Mouse (Mus musculus) myocyte (in vitro differentiated cells): ENCODE measurements around the gene Atf6. TPM values are rescaled to one million over a fixed set of nuclear protein-coding genes. Genes with fewer than 3 reads are reported as not detected.
A peak's percentile ranks its signal among the peaks of the same experiment; 100 is the strongest.

Experiments
- H3K27me3 ChIP-seq: one replicate; pipeline ENCODE4 v1.6.1; 2011; ENCODE audit not compliant: control insufficient read depth, insufficient read depth, insufficient read length
- H3K36me3 ChIP-seq: one replicate; pipeline ENCODE4 v1.6.1; 2011; ENCODE audit not compliant: control insufficient read depth, insufficient read depth
- H3K4me2 ChIP-seq: one replicate; pipeline ENCODE4 v1.6.1; 2011; ENCODE audit warnings: low read depth, control low read depth
- H3K4me3 ChIP-seq: one replicate; pipeline ENCODE4 v1.5.1; 2011; ENCODE audit warnings: mild to moderate bottlenecking, control low read depth, moderate library complexity
- H3K79me2 ChIP-seq: one replicate; pipeline ENCODE4 v1.6.1; 2011; ENCODE audit not compliant: control insufficient read depth, insufficient read depth
- H3ac ChIP-seq: one replicate; pipeline ENCODE4 v1.6.1; 2011; ENCODE audit not compliant: control insufficient read depth, insufficient read length
- CEBPB ChIP-seq: IDR thresholded peaks from 2 replicates; pipeline ENCODE4 v1.6.1; 2011; ENCODE audit warnings: mild to moderate bottlenecking, moderate library complexity; ENCODE audit not compliant: poor library complexity, insufficient read depth, severe bottlenecking
- E2F4 ChIP-seq: IDR thresholded peaks from one replicate; pipeline ENCODE4 v1.6.1; 2011; ENCODE audit warnings: mild to moderate bottlenecking, control low read depth, moderate library complexity; ENCODE audit not compliant: insufficient read depth
- MAX ChIP-seq: IDR thresholded peaks from one replicate; pipeline ENCODE4 v1.6.1; 2011; ENCODE audit warnings: low read depth, mild to moderate bottlenecking, control low read depth
- MYOD1 ChIP-seq, 3 experiments: IDR thresholded peaks; one replicate each; pipeline ENCODE4 v1.6.1; 2011; ENCODE audit warnings: control low read depth in 2 of 3, low read depth in 2 of 3, mild to moderate bottlenecking in 2 of 3, moderate library complexity in 1 of 3; ENCODE audit not compliant: insufficient read length in 2 of 3, control insufficient read depth in 1 of 3
- MYOG ChIP-seq, 3 experiments: IDR thresholded peaks; one replicate each; pipeline ENCODE4 v1.6.1; 2011; ENCODE audit warnings: control low read depth in 2 of 3, low read depth in 2 of 3, mild to moderate bottlenecking in 2 of 3; ENCODE audit not compliant: insufficient read length in 2 of 3, control insufficient read depth in 1 of 3, insufficient read depth in 1 of 3
- POLR2A ChIP-seq: IDR thresholded peaks from one replicate; pipeline ENCODE4 v1.6.1; 2011; ENCODE audit warnings: low read depth, mild to moderate bottlenecking, control low read depth, moderate library complexity; ENCODE audit not compliant: insufficient read length
- POLR2AphosphoS2 ChIP-seq: IDR thresholded peaks from one replicate; pipeline ENCODE4 v1.6.1; 2011; ENCODE audit warnings: low read depth, control low read depth; ENCODE audit not compliant: insufficient read length
- REST ChIP-seq: IDR thresholded peaks from one replicate; pipeline ENCODE4 v1.6.1; 2011; ENCODE audit warnings: mild to moderate bottlenecking, control low read depth, moderate library complexity; ENCODE audit not compliant: insufficient read depth, insufficient read length
- SRF ChIP-seq: IDR thresholded peaks from one replicate; pipeline ENCODE4 v1.6.1; 2011; ENCODE audit warnings: low read depth; ENCODE audit not compliant: control insufficient read depth, insufficient read length
- TCF12 ChIP-seq: IDR thresholded peaks from one replicate; pipeline ENCODE4 v1.6.1; 2011; ENCODE audit warnings: mild to moderate bottlenecking, control low read depth; ENCODE audit not compliant: poor library complexity, insufficient read depth, severe bottlenecking
- TCF3 ChIP-seq: IDR thresholded peaks from one replicate; pipeline ENCODE4 v1.6.1; 2011; ENCODE audit warnings: low read depth, control low read depth; ENCODE audit not compliant: insufficient read length
- USF1 ChIP-seq: IDR thresholded peaks from one replicate; pipeline ENCODE4 v1.6.1; 2011; ENCODE audit warnings: low read depth, mild to moderate bottlenecking, control low read depth, moderate library complexity
- polyA plus RNA-seq: library from polyadenylated mRNA; unstranded; fragments of >200 nt; fragmentation: generic; extraction: Trizol; gene quantifications from one replicate; pipeline ENCODE4 v1.2.1, GENCODE M21; 2012; ENCODE audit warnings: missing spikeins

Gene Atf6
- polyA plus RNA-seq, 1 experiment: 40.2 TPM

DNA sequence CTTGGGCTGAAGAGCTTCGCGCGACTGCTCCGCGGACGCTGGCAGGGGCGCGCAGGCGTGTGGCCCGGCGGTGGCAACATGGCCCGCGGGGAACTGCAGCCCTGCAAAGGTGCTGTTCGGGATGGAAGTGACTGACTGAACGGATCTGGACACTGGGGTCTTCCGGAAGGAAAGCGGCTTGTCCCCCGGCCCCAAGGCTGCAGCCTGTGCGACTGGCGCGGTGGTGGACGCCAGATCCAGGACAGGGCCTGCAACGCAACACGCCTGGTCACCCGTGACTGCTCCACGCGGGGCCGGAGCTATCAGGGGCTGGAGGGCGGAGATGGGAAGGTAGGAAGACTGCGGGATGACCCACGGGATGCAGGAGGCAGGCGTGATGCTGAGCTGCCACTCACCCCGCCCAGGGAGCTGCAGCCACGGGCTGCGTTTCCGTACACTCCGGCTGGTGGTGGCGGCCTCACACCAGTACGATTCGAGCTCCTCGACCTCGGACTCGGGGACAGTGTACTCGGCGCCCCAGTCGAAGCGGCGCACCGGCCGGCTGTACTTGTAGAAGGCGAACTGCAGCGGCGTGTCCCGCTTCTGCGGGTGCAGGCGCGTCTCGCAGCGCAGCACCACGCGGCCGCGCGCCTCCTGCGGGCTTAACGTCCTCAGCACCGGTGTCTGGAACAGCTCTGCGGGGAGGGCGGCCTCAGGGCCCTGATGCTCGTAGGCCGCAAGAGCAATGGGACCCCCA is 40.1 kb upstream of the Atf6 start:
- Histone ChIP-seq H3K4me3 (no peak overlapping the region), H3ac (no peak overlapping the region), H3K27me3 (no peaks in the 10 kb centered on the region), H3K36me3 (no peaks in the 10 kb centered on the region), H3K79me2 (no peaks in the 10 kb centered on the region), H3K4me2 (no peak overlapping the region)
- TF ChIP-seq MYOG (IDR thresholded peaks at IDR 0.05; ENCODE audit: control insufficient read depth in 1 of 3, insufficient read depth in 1 of 3, insufficient read length in 2 of 3, low read depth in 2 of 3) (no peak), REST (no peak), E2F4 (no peak), CEBPB (no peak), SRF (no peak), POLR2AphosphoS2 (no peak), TCF3 (no peak), MAX (no peak), MYOD1 (IDR thresholded peaks at IDR 0.05; ENCODE audit: control insufficient read depth in 1 of 3, insufficient read length in 2 of 3, low read depth in 2 of 3) (no peak), TCF12 (no peak), USF1 (no peak), POLR2A (no peak)

DNA sequence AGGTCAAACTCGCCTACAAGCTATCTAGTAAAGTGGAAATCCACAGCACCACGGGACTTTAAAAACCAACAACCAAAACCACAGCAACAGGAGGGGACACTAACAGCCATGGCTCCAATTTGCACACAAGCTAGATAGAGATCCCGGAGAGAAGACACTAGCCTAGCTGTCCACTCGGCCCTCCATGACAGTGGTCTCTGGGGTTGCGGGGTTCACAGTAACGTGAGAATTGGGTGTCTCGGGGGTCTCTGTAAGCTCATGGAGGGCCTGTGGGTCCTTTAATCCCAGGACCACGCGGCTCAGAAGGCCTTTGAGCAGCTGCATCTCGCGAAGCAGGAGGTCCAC is 39.5 kb upstream of the Atf6 start:
- no peaks in the 10 kb centered on the region for H3K79me2 ChIP-seq
- no peak overlapping the region for H3ac ChIP-seq
- H3K36me3 ChIP-seq: no peaks in the 10 kb centered on the region
- H3K4me2 ChIP-seq: no peak overlapping the region
- no peaks in the 10 kb centered on the region for H3K27me3 ChIP-seq
- H3K4me3 ChIP-seq: no peak overlapping the region
- TF ChIP-seq POLR2A (no peak), REST (no peak), CEBPB (no peak), MYOD1 (IDR thresholded peaks at IDR 0.05; ENCODE audit: control insufficient read depth in 1 of 3, insufficient read length in 2 of 3, low read depth in 2 of 3) (no peak), TCF3 (no peak), TCF12 (no peak), SRF (no peak), MAX (no peak), E2F4 (no peak)

DNA sequence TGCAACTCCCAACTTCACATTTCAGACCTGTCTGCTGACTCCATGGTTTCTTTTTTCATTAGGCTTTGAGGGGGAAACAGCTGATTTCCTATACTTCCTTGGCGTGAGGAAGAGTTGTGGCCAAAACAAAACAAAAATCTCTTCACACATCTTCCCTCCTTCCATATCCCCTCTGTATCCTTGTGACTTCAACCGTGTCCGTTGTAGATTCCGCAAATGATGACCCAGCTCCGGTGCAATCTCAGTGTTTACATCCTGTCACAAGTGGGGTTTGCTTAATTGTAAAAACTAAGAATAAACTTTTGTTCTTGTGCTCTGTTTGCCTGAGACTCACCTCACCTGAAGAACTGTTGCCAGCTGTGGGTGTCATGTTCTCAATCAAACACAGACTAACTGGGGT is 35.9 kb upstream of the Atf6 start:
- no peaks in the 10 kb centered on the region for H3K36me3 ChIP-seq
- no peak overlapping the region for H3K4me3 ChIP-seq
- no peak overlapping the region for H3K4me2 ChIP-seq
- TF ChIP-seq MAX: no peak
- no peak for TF ChIP-seq E2F4
- TF ChIP-seq USF1: no peak
- TF ChIP-seq CEBPB: no peak
- no peak for TF ChIP-seq POLR2A
- TF ChIP-seq TCF3: no peak
- TF ChIP-seq MYOD1 (IDR thresholded peaks at IDR 0.05; ENCODE audit: control insufficient read depth in 1 of 3, insufficient read length in 2 of 3, low read depth in 2 of 3): no peak
- no peak for TF ChIP-seq POLR2AphosphoS2
- no peak for TF ChIP-seq TCF12
- no peak for TF ChIP-seq REST
- no peak for TF ChIP-seq MYOG (IDR thresholded peaks at IDR 0.05; ENCODE audit: control insufficient read depth in 1 of 3, insufficient read depth in 1 of 3, insufficient read length in 2 of 3, low read depth in 2 of 3)
- TF ChIP-seq SRF: no peak
- no peak overlapping the region for H3ac ChIP-seq
- H3K79me2 ChIP-seq: no peaks in the 10 kb centered on the region
- no peaks in the 10 kb centered on the region for H3K27me3 ChIP-seq

DNA sequence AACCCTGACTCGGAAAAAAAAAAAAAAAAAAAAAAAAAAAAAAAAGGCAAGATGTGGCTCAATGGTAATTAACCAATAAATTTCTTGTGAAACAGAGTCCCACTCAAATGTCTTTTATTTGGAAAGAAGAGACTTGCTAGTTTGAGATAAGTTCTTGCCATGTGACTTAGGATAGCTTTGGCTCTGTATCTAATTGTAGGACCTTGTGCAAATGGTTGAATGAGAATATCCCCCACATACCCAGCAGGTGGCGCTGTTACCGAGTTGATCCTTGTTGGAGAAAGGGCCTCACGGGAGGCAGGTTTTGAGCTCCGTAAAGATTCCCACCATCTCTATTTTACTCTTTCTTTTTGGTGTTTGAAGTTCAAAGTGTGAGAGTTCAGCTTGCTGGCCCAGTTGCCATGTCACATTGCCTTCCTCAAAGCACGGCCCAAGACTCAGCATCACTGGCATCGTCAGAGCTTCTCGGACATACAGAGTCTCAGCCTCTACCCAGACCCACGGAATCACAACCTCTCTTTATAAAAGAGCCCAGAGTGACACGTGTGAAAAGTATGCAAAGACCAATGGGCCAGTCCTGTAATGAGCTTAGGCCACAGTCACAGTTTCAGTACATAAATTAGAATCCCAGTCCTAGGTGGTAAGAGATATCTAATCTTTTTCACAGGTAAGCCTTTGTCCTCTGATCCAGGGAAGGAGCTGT is 34.1 kb upstream of the Atf6 start:
- Histone ChIP-seq H3K27me3 (no peaks in the 10 kb centered on the region), H3K4me2 (peak overlapping the region; percentile 53)

More for the DNA sequence above, 34.1 kb upstream of the Atf6 start:
- H3K79me2 ChIP-seq: no peaks in the 10 kb centered on the region
- no peak overlapping the region for H3ac ChIP-seq
- H3K4me3 ChIP-seq: no peak overlapping the region
- no peaks in the 10 kb centered on the region for H3K36me3 ChIP-seq
- TF ChIP-seq USF1 (peak; percentile 43), TCF12 (no peak)
